In genomic region chr7:46084839-46085513, GRCm38 (mm10) we compare ENCODE assay signal across 9 mouse cellular contexts. TPM values are rescaled to one million over a fixed set of nuclear protein-coding genes. Genes with fewer than 3 reads are reported as not detected.
DNase-seq lines count a peak whose midpoint lies in the region; ATAC-seq lines count a peak whose summit lies in the region.
"Had no signal": no experiment of that assay in that cellular context is flagged by ENCODE, and none has a peak within 500 bp of the region (broad histone marks: within the 10 kb centered on the region; RNA-seq: fewer than 3 reads in every experiment).

No protein-coding gene starts in this region.

- no peaks in the 10 kb centered on the region for H3K4me1 ChIP-seq in kidney, embryonic 14.5 days (ENCODE audit: control insufficient read depth, insufficient read depth, low read length)
- H3K4me1 ChIP-seq in embryonic facial prominence, embryonic 14.5 days (ENCODE audit: control insufficient read depth, insufficient read depth, low read length) = no peaks in the 10 kb centered on the region

- H3K9me3 ChIP-seq in kidney, embryonic 14.5 days (ENCODE audit: control insufficient read depth, low read length) = peaks cover 5% of the 10 kb centered on the region; the same call in 1 of the 2 replicates
- H3K9me3 ChIP-seq in embryonic facial prominence, embryonic 14.5 days (ENCODE audit: control insufficient read depth, low read length) = peaks cover 8% of the 10 kb centered on the region; the same call in 1 of the 2 replicates

- H3K36me3 ChIP-seq in kidney, embryonic 14.5 days (ENCODE audit: control insufficient read depth, insufficient read depth, low read length) = peaks cover 41% of the 10 kb centered on the region
- H3K36me3 ChIP-seq in embryonic facial prominence, embryonic 14.5 days (ENCODE audit: control insufficient read depth, insufficient read depth, low read length) = peaks cover 48% of the 10 kb centered on the region

- WGBS in kidney, embryonic 14.5 days = 65% methylated on average over 16 of the region's 16 CpGs
- 65% methylated on average over 16 of the region's 16 CpGs for WGBS in embryonic facial prominence, embryonic 14.5 days

- no peaks in the 10 kb centered on the region for H3K27me3 ChIP-seq in kidney, embryonic 14.5 days (ENCODE audit: control insufficient read depth, insufficient read depth, low read length)
- no peaks in the 10 kb centered on the region for H3K27me3 ChIP-seq in embryonic facial prominence, embryonic 14.5 days (replicated peaks; ENCODE audit: control insufficient read depth, insufficient read depth, low read length)

- H3K9ac ChIP-seq in kidney, embryonic 14.5 days (ENCODE audit: low read depth, low read length) = no peak overlapping the region
- no peak overlapping the region for H3K9ac ChIP-seq in embryonic facial prominence, embryonic 14.5 days (ENCODE audit: low read depth, low read length)

- H3K27ac ChIP-seq in kidney, embryonic 14.5 days (ENCODE audit: low read depth, low read length) = no peak overlapping the region
- no peak overlapping the region for H3K27ac ChIP-seq in embryonic facial prominence, embryonic 14.5 days (replicated peaks; ENCODE audit: low read depth, low read length)

- no peak for ATAC-seq in kidney, embryonic 14.5 days (ENCODE audit: low FRiP score, low TSS enrichment)
- peak; percentile 37; the same call in 1 of the 2 replicates for ATAC-seq in embryonic facial prominence, embryonic 14.5 days (ENCODE audit: low read depth)

- no peak overlapping the region for H3K4me3 ChIP-seq in kidney, embryonic 14.5 days (ENCODE audit: low read length)
- H3K4me3 ChIP-seq in embryonic facial prominence, embryonic 14.5 days (ENCODE audit: low read depth, low read length) = no peak overlapping the region

- peak; percentile 32 for DNase-seq in adrenal gland, postnatal 14 days
- no peak for DNase-seq in adrenal gland, adult 2 months
- DNase-seq in kidney, adult 18-20 months = peak; percentile 11
- DNase-seq in embryonic facial prominence, embryonic 14.5 days (ENCODE audit: low spot score) = peak; percentile 5
- DNase-seq in kidney, postnatal 4 days = peak; percentile 54 to 64
- DNase-seq in urinary bladder, adult 18-20 months (ENCODE audit: low spot score in 2 of 2) = no peak
- DNase-seq in cerebellum, adult 9-10 months = no peak

- no peak overlapping the region for H3K4me2 ChIP-seq in kidney, embryonic 14.5 days (replicated peaks; ENCODE audit: low read depth, low read length)
- H3K4me2 ChIP-seq in embryonic facial prominence, embryonic 14.5 days (ENCODE audit: low read depth, low read length) = no peak overlapping the region

RNA-seq across cellular contexts. Expression of gene Kcnj11, which starts 15.6 kb away (rescaled TPM):
- 1.0 and 1.3 TPM in 2 replicates for total RNA-seq in adrenal gland, postnatal 14 days (2021)
- 1 to 10 TPM; 2.9 to 3.2 TPM for total RNA-seq in adrenal gland, adult 2 months (2021)
- polyA plus RNA-seq in adrenal gland, adult 2 months (2012; rRNA removed) = 1.0 and 3.4 TPM in 2 replicates
- 0.10 and 0.19 TPM in 2 replicates for polyA plus RNA-seq in kidney, embryonic 14.5 days (2014; fragmentation: Nextera tagmentation; extraction: Ambion mirVana)
- polyA plus RNA-seq in embryonic facial prominence, embryonic 14.5 days (2014; fragmentation: Nextera tagmentation; extraction: Ambion mirVana) = 0.47 and 0.61 TPM in 2 replicates
- total RNA-seq: megakaryocyte, adult 5-6 weeks had no signal

RNA-seq across cellular contexts. Expression of gene Nomo1, which starts 51.5 kb away (rescaled TPM):
- total RNA-seq in adrenal gland, postnatal 14 days (2021) = 53.0 and 60.3 TPM in 2 replicates
- total RNA-seq in adrenal gland, adult 2 months (2021) = 10 to 100 TPM; 58.7 to 65.3 TPM
- polyA plus RNA-seq in adrenal gland, adult 2 months (2012; rRNA removed) = 25.1 and 34.3 TPM in 2 replicates
- polyA plus RNA-seq in kidney, embryonic 14.5 days (2014; fragmentation: Nextera tagmentation; extraction: Ambion mirVana) = 23.7 and 24.5 TPM in 2 replicates
- polyA plus RNA-seq in embryonic facial prominence, embryonic 14.5 days (2014; fragmentation: Nextera tagmentation; extraction: Ambion mirVana) = 25.7 and 27.8 TPM in 2 replicates

RNA-seq across cellular contexts. Expression of gene Abcc6, which starts 54.9 kb away (rescaled TPM):
- total RNA-seq in adrenal gland, postnatal 14 days (2021) = 0.90 and 15.1 TPM in 2 replicates
- total RNA-seq in adrenal gland, adult 2 months (2021) = under 1 TPM; 0.14 to 0.66 TPM
- polyA plus RNA-seq in adrenal gland, adult 2 months (2012; rRNA removed) = 0.19 and 0.30 TPM in 2 replicates
- 0.04 and 0.53 TPM in 2 replicates for polyA plus RNA-seq in kidney, embryonic 14.5 days (2014; fragmentation: Nextera tagmentation; extraction: Ambion mirVana)
- 0.39 and 0.64 TPM in 2 replicates for polyA plus RNA-seq in embryonic facial prominence, embryonic 14.5 days (2014; fragmentation: Nextera tagmentation; extraction: Ambion mirVana)
- total RNA-seq: megakaryocyte, adult 5-6 weeks had no signal

Comparison
In these comparisons a context has a peak if more than half of its experiments do, and no peak if none do; other contexts are left out.
1. DNase-seq: peak in adrenal gland, postnatal 14 days (single experiment), kidney, adult 18-20 months (single experiment), embryonic facial prominence, embryonic 14.5 days (single experiment) and kidney, postnatal 4 days (2 of 2); none in adrenal gland, adult 2 months (single experiment), urinary bladder, adult 18-20 months (0 of 2) and cerebellum, adult 9-10 months (single experiment).